Mouse (Mus musculus) G1E (cell line): Measurements from ENCODE around the gene Tex261.

Experiments used
- CTCF ChIP-seq: IDR thresholded peaks from 2 replicates; pipeline ENCODE4 v1.5.1; 2012; ENCODE audit warnings: low read depth, low read length, inconsistent platforms, mixed read lengths
- GATA1 ChIP-seq: IDR thresholded peaks from 2 replicates; pipeline ENCODE4 v1.6.1; 2012; ENCODE audit warnings: borderline replicate concordance, low read length, inconsistent platforms, mixed read lengths
- GATA2 ChIP-seq: IDR thresholded peaks from 2 replicates; pipeline ENCODE4 v1.6.1; 2012; ENCODE audit warnings: low read depth, low read length, inconsistent platforms, borderline replicate concordance
- POLR2AphosphoS5 ChIP-seq: IDR thresholded peaks from 2 replicates; pipeline ENCODE4 v1.6.1; 2012; ENCODE audit warnings: low read depth, low read length, inconsistent platforms; ENCODE audit not compliant: insufficient replicate concordance
- TAL1 ChIP-seq: conservative IDR thresholded peaks from 2 replicates; pipeline ENCODE4 v1.6.1; 2012; ENCODE audit warnings: low read depth, low read length, inconsistent platforms, mixed read lengths

DNA sequence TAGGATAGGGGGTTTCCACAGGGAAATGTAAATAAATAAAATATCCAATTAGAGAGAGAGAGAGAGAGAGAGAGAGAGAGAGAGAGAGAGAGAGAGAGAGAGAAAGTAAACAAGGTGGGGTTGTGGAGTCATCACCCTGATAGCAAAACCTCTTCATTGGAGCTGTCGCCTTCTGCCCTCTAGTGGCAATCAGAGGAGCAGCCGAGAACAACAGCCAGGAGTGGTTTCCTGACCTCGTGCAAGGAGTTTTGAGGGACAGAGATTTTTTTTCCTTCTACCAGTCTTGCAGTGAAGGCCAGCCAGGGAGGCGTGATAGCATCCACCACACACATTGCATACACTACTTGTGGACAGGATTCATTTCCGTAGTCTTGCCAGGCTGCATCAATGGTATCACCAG lies 3.4 kb upstream of the Tex261 start:
- peak; percentile 59 for TF ChIP-seq CTCF
- TF ChIP-seq GATA1 = no peak
- TF ChIP-seq TAL1 = no peak
- TF ChIP-seq POLR2AphosphoS5 = no peak
- no peak for TF ChIP-seq GATA2
